Mouse (Mus musculus) olfactory bulb, adult 2 months (tissue): Measurements from ENCODE around the gene Ercc6l2.

Experiments
- CTCF ChIP-seq: fragments of 200-500 bp; IDR thresholded peaks from 2 replicates; pipeline ENCODE4 v1.5.1; 2012; ENCODE audit warnings: low read depth, mild to moderate bottlenecking, low read length, moderate library complexity; ENCODE audit not compliant: insufficient read depth
- POLR2A ChIP-seq: fragments of 200-500 bp; IDR thresholded peaks from 2 replicates; pipeline ENCODE4 v1.6.1; 2012; ENCODE audit warnings: mild to moderate bottlenecking, low read depth, low read length, moderate library complexity; ENCODE audit not compliant: insufficient read depth

DNA sequence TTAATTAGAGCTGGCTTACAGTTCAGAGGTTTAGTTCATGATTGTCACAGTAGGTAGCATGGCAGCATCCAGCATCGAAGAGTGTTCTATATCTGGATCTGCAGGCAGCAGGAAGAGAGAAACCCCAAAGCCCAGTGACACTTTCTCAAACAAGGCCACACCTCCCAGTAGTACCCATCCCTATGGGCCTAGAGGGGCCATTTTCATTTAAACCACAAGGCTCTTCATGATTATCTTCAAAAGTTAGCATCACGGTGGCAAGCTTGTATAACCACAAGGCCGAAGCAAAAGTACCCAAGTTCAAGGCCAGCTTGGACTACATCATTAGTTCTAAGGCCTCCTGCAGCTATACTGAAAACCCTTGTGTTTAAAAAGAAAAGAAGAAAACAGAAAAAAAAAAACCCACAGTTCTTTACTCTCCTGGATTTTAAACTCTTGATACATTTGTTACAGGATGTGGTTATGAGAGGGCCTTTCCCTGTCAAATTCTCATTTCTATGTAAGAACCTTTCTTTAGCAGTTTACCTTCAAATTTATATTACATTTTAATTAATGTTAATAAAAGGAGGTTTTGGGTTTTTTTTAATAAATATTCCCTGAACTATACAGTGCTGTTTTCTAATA is 71.5 kb downstream of the Ercc6l2 start:
- TF ChIP-seq POLR2A (no peak), CTCF (no peak)
